Mouse (Mus musculus): ENCODE data around the gene Atp10a. TPM values are rescaled to one million over a fixed set of nuclear protein-coding genes. Genes with fewer than 3 reads are reported as not detected.

The Atp10a gene
- polyA plus RNA-seq, 1 experiment = 1.9 TPM

GRCm38 (mm10) chr7:58767257-58767656 is 111.3 kb downstream of the Atp10a start:
- Histone ChIP-seq H3K4me1 (ENCODE audit: control insufficient read depth, insufficient read depth, insufficient read length, low read length) (no peaks in the 10 kb centered on the region), H3K27ac (ENCODE audit: insufficient read depth, low read depth, low read length) (no peak overlapping the region)
- 78% methylated on average over 6 of the region's 6 CpGs for WGBS

DNA sequence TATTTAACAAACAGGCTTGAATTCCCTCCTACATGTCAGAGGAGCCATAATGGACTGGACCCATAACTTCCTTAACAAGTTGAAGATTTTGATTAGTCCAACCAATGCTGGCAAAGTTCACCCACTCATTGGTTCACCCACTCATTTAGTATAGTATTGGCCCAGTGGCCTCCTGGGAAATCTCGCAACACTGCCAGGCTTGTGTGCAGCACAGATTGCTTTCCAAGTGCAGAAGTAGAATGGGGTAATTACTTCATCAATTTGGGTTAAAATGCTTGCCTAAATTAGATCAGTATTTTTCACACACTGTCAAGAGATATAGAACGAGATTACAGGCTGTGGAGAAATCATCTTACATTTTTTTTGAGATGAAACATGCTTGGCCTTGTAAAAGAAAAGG is 112.3 kb downstream of the Atp10a start:
- Histone ChIP-seq H3K27ac (ENCODE audit: insufficient read depth, low read depth, low read length) (no peak overlapping the region), H3K4me3 (ENCODE audit: low read depth, low read length) (no peak overlapping the region), H3K27me3 (ENCODE audit: control insufficient read depth, insufficient read depth, low read length) (no peaks in the 10 kb centered on the region), H3K36me3 (ENCODE audit: control insufficient read depth, insufficient read depth, low read length) (no peaks in the 10 kb centered on the region), H3K4me1 (ENCODE audit: control insufficient read depth, insufficient read depth, insufficient read length, low read length) (no peaks in the 10 kb centered on the region)
- WGBS = 61% methylated on average over 2 of the region's 2 CpGs
- TF ChIP-seq POLR2A (IDR thresholded peaks at IDR 0.05; ENCODE audit: low read depth, low read length) (no peak), CTCF (IDR thresholded peaks at IDR 0.05; ENCODE audit: extremely low read depth, insufficient read length, insufficient replicate concordance, low read depth, low read length) (no peak)

More at GRCm38 (mm10) chr7:58767257-58767656, 111.3 kb downstream of the Atp10a start:
- Histone ChIP-seq H3K27me3 (ENCODE audit: control insufficient read depth, insufficient read depth, low read length) (no peaks in the 10 kb centered on the region), H3K36me3 (ENCODE audit: control insufficient read depth, insufficient read depth, low read length) (no peaks in the 10 kb centered on the region), H3K4me3 (ENCODE audit: low read depth, low read length) (no peak overlapping the region)
- TF ChIP-seq POLR2A (IDR thresholded peaks at IDR 0.05; ENCODE audit: low read depth, low read length) = no peak
- TF ChIP-seq CTCF (IDR thresholded peaks at IDR 0.05; ENCODE audit: extremely low read depth, insufficient read length, insufficient replicate concordance, low read depth, low read length) = no peak

DNA sequence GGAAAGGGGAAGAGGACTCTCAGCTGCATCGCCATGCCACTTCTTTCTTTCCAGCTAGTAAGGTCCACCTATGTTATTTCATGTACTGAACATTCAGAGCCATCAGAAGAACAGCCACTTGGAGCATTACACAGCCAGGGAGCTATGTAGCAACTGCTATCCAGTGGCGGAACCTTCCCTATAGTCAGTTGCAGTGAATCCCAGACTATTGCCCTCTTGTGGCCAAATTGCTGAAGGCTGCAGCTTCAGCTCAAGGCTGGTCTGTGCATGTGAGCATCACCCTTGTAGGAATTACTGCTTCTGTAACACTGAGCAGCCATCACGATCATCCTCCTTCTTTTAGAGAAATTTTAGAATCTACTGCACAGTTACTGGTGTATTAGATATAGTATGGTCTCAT is 114.3 kb downstream of the Atp10a start:
- Histone ChIP-seq H3K36me3 (ENCODE audit: control insufficient read depth, insufficient read depth, low read length) (no peaks in the 10 kb centered on the region), H3K27me3 (ENCODE audit: control insufficient read depth, insufficient read depth, low read length) (no peaks in the 10 kb centered on the region), H3K27ac (ENCODE audit: insufficient read depth, low read depth, low read length) (no peak overlapping the region), H3K4me3 (ENCODE audit: low read depth, low read length) (no peak overlapping the region), H3K4me1 (ENCODE audit: control insufficient read depth, insufficient read depth, insufficient read length, low read length) (no peaks in the 10 kb centered on the region)
- 61% methylated on average over 3 of the region's 3 CpGs for WGBS
- TF ChIP-seq CTCF (IDR thresholded peaks at IDR 0.05; ENCODE audit: extremely low read depth, insufficient read length, insufficient replicate concordance, low read depth, low read length) = peak; percentile 41; the same call in 1 of the 2 replicates
- no peak for TF ChIP-seq POLR2A (IDR thresholded peaks at IDR 0.05; ENCODE audit: low read depth, low read length)

DNA sequence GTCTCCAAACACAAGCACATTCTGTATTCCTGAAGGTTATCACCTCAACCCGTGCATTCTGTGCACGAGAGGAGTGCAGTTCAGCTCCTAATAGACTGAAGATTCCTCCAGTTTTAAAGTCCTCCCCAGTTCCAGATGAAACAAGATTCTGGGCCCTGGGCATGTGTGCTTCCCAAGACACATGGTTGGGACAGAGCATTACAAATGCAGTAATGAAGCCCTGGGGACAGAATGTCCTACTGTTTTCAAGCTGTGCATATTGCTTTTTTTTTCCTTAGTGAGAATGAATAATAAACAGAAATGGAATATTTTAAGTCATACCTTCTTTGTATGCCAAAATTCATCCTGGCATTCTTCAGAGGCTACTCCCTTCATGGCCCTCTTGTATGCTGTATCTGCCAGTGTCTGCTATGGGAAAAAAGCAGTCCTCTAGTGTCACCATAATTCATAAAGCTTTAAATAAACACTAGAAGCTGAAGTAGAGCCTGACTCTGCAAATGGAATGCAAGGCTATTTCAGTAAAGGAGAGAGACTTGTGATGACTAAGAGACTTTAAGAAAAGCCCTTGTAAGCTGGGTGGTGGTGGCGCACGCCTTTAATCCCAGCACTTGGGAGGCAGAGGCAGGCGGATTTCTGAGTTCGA is 116.2 kb downstream of the Atp10a start:
- no peak for TF ChIP-seq CTCF (IDR thresholded peaks at IDR 0.05; ENCODE audit: extremely low read depth, insufficient read length, insufficient replicate concordance, low read depth, low read length)
- no peak for TF ChIP-seq POLR2A (IDR thresholded peaks at IDR 0.05; ENCODE audit: low read depth, low read length)
- WGBS = 78% methylated on average over 6 of the region's 6 CpGs
- no peaks in the 10 kb centered on the region for H3K36me3 ChIP-seq (ENCODE audit: control insufficient read depth, insufficient read depth, low read length)
- H3K4me3 ChIP-seq (ENCODE audit: low read depth, low read length) = no peak overlapping the region
- H3K27me3 ChIP-seq (ENCODE audit: control insufficient read depth, insufficient read depth, low read length) = no peaks in the 10 kb centered on the region
- no peak overlapping the region for H3K27ac ChIP-seq (ENCODE audit: insufficient read depth, low read depth, low read length)
- H3K4me1 ChIP-seq (ENCODE audit: control insufficient read depth, insufficient read depth, insufficient read length, low read length) = no peaks in the 10 kb centered on the region

- TF ChIP-seq CTCF (IDR thresholded peaks at IDR 0.05; ENCODE audit: extremely low read depth, insufficient read length, insufficient replicate concordance, low read depth, low read length) (no peak), POLR2A (IDR thresholded peaks at IDR 0.05; ENCODE audit: low read depth, low read length) (no peak)
- Histone ChIP-seq H3K4me3 (ENCODE audit: low read depth, low read length) (no peak overlapping the region), H3K36me3 (ENCODE audit: control insufficient read depth, insufficient read depth, low read length) (no peaks in the 10 kb centered on the region), H3K4me1 (ENCODE audit: control insufficient read depth, insufficient read depth, insufficient read length, low read length) (no peaks in the 10 kb centered on the region), H3K27ac (ENCODE audit: insufficient read depth, low read depth, low read length) (no peak overlapping the region), H3K27me3 (ENCODE audit: control insufficient read depth, insufficient read depth, low read length) (no peaks in the 10 kb centered on the region)
These were observed 123.2 kb downstream of the Atp10a start for GRCm38 (mm10) chr7:58779146-58779545.

- no peaks in the 10 kb centered on the region for H3K36me3 ChIP-seq (ENCODE audit: control insufficient read depth, insufficient read depth, low read length)
- H3K27ac ChIP-seq (ENCODE audit: insufficient read depth, low read depth, low read length) = no peak overlapping the region
- WGBS = 83% methylated on average over 4 of the region's 4 CpGs
- TF ChIP-seq POLR2A (IDR thresholded peaks at IDR 0.05; ENCODE audit: low read depth, low read length) (no peak), CTCF (IDR thresholded peaks at IDR 0.05; ENCODE audit: extremely low read depth, insufficient read length, insufficient replicate concordance, low read depth, low read length) (no peak)
- H3K4me3 ChIP-seq (ENCODE audit: low read depth, low read length) = no peak overlapping the region
- H3K27me3 ChIP-seq (ENCODE audit: control insufficient read depth, insufficient read depth, low read length) = no peaks in the 10 kb centered on the region
- no peaks in the 10 kb centered on the region for H3K4me1 ChIP-seq (ENCODE audit: control insufficient read depth, insufficient read depth, insufficient read length, low read length)
These were observed 131.0 kb downstream of the Atp10a start for GRCm38 (mm10) chr7:58786986-58787385.

- Histone ChIP-seq H3K27ac (ENCODE audit: insufficient read depth, low read depth, low read length) (no peak overlapping the region), H3K36me3 (ENCODE audit: control insufficient read depth, insufficient read depth, low read length) (no peaks in the 10 kb centered on the region), H3K4me1 (ENCODE audit: control insufficient read depth, insufficient read depth, insufficient read length, low read length) (no peaks in the 10 kb centered on the region), H3K4me3 (ENCODE audit: low read depth, low read length) (no peak overlapping the region), H3K27me3 (ENCODE audit: control insufficient read depth, insufficient read depth, low read length) (no peaks in the 10 kb centered on the region)
- WGBS = 68% methylated on average over 4 of the region's 4 CpGs
- TF ChIP-seq POLR2A (IDR thresholded peaks at IDR 0.05; ENCODE audit: low read depth, low read length) (no peak), CTCF (IDR thresholded peaks at IDR 0.05; ENCODE audit: extremely low read depth, insufficient read length, insufficient replicate concordance, low read depth, low read length) (no peak)
These were observed 131.6 kb downstream of the Atp10a start for GRCm38 (mm10) chr7:58787585-58787984.
